Mouse (Mus musculus) bone marrow, adult 2 months (tissue): ENCODE data around the gene Ddx51.

Source experiments
- CTCF ChIP-seq: fragments of 200-500 bp; IDR thresholded peaks from 2 replicates; pipeline ENCODE4 v1.5.1; 2011; ENCODE audit warnings: low read length, control low read depth; ENCODE audit not compliant: control insufficient read depth, insufficient read depth
- POLR2A ChIP-seq: fragments of 200-500 bp; IDR thresholded peaks from 2 replicates; pipeline ENCODE4 v1.6.1; 2011; ENCODE audit warnings: low read depth, mild to moderate bottlenecking, control low read depth, low read length, borderline replicate concordance; ENCODE audit not compliant: control insufficient read depth

DNA sequence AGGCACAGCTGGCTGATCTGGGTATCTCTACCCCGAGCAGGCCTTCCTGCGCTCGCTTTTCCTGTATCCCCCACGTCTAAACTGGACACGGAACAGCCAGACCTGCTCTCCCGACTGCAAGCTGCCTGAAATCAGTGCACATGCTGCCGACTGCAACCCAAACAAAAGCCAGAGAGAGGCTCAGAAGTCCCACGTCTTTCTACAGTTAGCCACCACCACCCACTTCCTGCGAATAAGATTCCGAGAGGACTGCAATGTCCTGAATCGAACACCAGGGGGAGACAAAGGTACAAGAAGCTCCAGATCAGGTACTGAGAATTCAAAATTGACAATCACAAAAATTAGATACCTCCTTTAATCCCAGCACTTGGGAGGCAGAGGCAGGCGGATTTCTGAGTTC is 13.8 kb upstream of the Ddx51 start:
- TF ChIP-seq POLR2A (no peak), CTCF (peak; percentile 62)
